Mouse (Mus musculus) gastrocnemius, adult 2 months (tissue): Measurements from ENCODE around the gene Dgke. TPM values are rescaled to one million over a fixed set of nuclear protein-coding genes. Genes with fewer than 3 reads are reported as not detected.
A peak's percentile ranks its signal among the peaks of the same experiment; 100 is the strongest.
"Not testable (repeated sequence)": the region's sequence is repeated elsewhere in the genome, so short reads cannot be mapped to it uniquely, and the experiment has no call there.

Experiments
- DNase-seq: peaks from one replicate; pipeline ENCODE4 v3.0.0; 2022
- H3K27ac ChIP-seq: fragments of 200-600 bp; 2 replicates; pipeline ENCODE4 v1.8.1; 2022; ENCODE audit warnings: mild to moderate bottlenecking
- H3K4me3 ChIP-seq: fragments of 200-600 bp; 2 replicates; pipeline ENCODE4 v1.8.1; 2022; ENCODE audit warnings: mild to moderate bottlenecking, moderate library complexity
- CTCF ChIP-seq: fragments of 200-600 bp; IDR thresholded peaks from 2 replicates; pipeline ENCODE4 v1.8.1; 2022; ENCODE audit warnings: antibody characterized with exemption, mild to moderate bottlenecking, moderate library complexity
- intact Hi-C: fragments of 180-260 bp; cut with DNase I; formaldehyde crosslinking; loops from one replicate; pipeline ENCODE4 v1.15.1; 2025
- long read RNA-seq, 2 experiments: library from polyadenylated mRNA; stranded (forward); transcript quantifications; one replicate each; pipeline ENCODE4 v2.0.0; 2021
- total RNA-seq, 2 experiments: library from RNA; stranded (reverse); gene quantifications; 2 replicates each; pipeline ENCODE4 v1.2.3; 2021

Gene Dgke
- 1 to 10 TPM; 3.4 to 3.7 TPM for total RNA-seq
- long read RNA-seq, experiment 1, full-length matches to known transcripts, result 2 of 3 reads
- long read RNA-seq, experiment 1, partial matches to known transcripts, result 0 of 3 reads
- long read RNA-seq, experiment 1, other reads (novel, unspliced or antisense), result 1 of 3 reads
- long read RNA-seq, experiment 2, full-length matches to known transcripts, result 3 of 3 reads
- long read RNA-seq, experiment 2, partial matches to known transcripts, result 0 of 3 reads
- long read RNA-seq, experiment 2, other reads (novel, unspliced or antisense), result 0 of 3 reads

DNA sequence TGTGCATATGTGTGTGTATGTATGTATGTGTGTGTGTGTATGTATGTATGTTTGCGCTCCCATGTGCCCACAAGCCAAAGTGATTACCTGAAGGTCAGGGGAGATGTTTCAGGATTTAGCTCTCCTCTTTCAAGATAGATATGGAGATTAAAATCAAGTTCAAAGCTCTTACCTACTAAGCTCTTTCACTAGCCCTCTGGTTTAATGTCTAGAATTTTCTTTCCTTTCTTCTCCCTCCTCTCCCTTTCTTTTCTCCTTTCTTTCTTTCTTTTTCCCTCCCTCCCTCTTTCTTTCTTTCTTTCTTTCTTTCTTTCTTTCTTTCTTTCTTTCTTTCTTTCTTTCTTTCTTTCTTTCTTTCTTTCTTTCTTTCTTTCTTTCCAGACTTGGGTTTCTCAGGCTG, at the start of gene Dgke:
Gene Dgke (minus strand): TSS at position 101 of the 400 bp plus-strand sequence.
- intact Hi-C loops, result no loop called here
- no peak within 1 kb of the TSS for H3K4me3 ChIP-seq
- H3K27ac ChIP-seq, result peak within 1 kb of the TSS; percentile 81
- no peak for DNase-seq
- TF ChIP-seq CTCF, result no peak

DNA sequence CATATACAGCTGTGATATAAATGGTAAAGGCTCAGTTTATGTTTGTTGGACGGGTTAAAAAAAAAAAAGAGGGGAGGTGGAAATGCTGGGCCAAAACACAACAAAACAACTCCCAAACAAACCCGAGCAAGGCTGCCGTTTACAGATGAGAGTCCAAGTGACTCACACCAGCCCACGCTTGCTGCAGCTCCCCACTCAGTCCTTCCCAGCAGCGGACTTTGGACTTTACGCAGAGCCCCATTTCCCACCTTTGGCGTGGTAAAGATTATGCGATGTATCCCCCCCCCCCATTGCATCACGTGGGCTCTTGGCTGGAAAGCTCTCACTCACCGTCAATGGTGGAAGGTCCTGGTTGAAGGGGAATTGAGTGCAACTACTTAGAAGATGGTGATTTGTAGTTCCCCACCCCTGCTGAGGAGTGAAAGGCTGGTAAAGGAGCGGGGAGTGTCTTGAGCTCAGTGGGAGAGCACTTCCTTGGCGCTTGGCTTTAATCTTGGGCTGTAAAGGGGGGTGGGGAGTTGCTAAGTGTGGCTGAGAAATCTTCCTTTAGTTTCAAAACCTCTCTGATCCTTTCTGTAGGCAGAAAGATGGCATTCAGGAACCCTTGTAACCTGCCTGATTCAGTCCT, 40.6 kb upstream of the Dgke start:
- intact Hi-C loops, result no loop called here
- TF ChIP-seq CTCF, result no peak
- Histone ChIP-seq H3K27ac (no peak overlapping the region), H3K4me3 (no peak overlapping the region)
- DNase-seq, result no peak

DNA sequence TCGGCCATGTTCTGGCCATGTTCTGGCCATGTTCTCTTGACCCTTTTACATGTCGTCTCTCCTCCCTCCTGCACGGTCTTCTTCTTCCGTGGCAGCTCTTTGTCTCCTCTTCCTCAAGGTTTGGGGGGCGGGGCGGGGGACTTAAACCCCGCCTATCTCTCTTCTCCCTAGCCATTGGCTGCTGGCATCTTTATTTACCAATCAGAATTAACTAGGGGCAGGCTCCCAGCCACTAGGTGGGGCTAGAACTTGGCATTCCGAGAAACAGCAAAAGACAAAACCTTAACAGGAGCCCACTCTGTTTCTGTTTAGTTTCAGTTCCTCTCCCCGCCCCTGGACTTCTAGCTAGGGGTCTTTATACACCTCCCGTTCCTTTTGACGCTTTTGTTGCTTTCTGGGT, 39.2 kb upstream of the Dgke start:
- intact Hi-C loops, result no loop called here
- no peak for TF ChIP-seq CTCF
- Histone ChIP-seq H3K27ac (no peak overlapping the region), H3K4me3 (no peak overlapping the region)
- DNase-seq, result no peak

DNA sequence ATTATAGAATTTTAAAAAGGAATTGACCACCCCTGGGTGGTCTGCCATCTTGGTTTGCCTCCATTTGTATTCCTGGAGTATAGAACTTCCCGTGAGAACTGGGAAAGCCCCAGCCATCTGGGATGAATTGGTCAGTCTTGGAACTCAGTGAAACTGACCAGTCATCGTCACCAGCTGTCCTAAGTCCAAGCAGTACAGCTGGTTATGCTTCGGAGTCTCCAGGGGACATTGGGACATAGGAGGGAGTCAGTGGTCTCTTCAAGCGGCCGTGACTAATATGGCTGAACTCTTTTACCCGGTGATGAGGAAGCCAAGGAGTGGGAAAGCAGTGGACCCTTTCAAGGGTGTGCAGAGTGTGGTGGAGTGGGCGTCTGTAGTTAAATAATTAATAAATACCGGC, 38.6 kb upstream of the Dgke start:
- no peak for TF ChIP-seq CTCF
- no peak overlapping the region for H3K27ac ChIP-seq
- intact Hi-C loops, result no loop called here
- DNase-seq, result peak; percentile 40
- no peak overlapping the region for H3K4me3 ChIP-seq

DNA sequence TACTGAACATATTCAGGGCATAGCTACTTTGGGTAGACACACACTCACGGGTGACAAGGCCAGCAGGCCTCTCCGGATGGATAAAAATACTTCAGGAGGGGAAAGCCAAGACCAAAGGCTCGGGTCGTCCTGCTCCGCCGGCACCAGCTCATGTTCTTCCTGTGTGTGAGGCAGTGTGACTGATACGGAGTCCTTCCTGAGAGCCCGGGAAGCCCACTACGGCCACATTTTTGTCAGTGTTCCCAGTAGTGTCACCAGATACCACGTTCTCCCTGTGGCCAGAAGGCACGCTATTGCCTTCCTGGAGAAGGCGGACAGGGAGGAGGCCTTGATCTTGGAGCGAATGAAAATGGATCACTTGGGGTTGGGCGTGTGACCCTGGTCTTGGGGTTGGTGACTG, 36.5 kb upstream of the Dgke start:
- peak; percentile 86 for DNase-seq
- no peak overlapping the region for H3K4me3 ChIP-seq
- TF ChIP-seq CTCF, result no peak
- peak overlapping the region; percentile 84 for H3K27ac ChIP-seq
- intact Hi-C loops, result no loop called here

DNA sequence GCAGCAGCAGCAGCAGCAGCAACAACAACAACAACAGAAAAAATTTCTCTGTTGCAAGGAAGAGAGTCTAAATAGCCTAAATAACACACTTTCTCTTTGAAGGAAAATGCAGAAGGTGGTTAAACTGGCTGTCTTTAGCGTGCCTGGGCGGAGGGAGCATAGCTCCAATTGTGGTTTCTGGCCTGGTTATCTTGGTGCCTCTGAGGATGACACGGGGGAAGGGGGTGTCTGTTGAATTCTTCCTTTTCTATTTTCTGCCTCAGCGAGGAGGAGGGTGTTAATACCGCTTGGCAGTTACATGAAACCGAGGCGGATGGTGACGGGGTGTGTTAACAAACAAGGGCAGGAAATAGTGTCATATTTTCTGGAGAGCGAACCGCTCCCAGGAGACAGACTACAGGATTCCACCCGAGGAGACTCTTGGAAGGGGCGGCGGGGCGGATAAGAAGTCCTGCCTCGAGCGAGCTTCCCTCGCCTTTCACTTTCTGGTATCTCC, 34.2 kb upstream of the Dgke start:
- intact Hi-C loops, result loop anchor here (2.0 kb wide), 2 partner anchors 64 to 202 kb away; partner anchors contain the start of gene Nog
- H3K4me3 ChIP-seq, result peak overlapping the region; percentile 70
- DNase-seq, result peak; percentile 76
- no peak for TF ChIP-seq CTCF
- H3K27ac ChIP-seq, result peak overlapping the region; percentile 84

DNA sequence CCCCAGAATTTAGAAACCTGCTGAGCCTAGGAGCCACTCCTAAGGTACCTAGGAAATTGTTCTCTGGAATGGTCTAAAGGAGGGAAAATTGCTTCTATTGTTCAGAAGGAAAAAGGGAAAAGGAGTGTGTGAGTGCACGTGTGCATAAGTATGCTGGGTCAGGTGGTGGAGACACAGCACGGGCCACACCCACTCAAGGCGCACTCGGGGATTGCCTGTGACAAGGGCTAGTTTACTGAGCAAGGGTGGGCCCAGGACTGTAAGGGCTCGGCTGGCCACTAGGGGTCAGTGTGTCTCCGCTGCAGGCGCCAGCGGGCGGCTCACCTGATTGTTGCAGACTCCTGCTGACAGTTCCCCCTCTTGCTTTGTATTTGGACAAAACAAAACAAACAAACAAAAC, 33.8 kb upstream of the Dgke start:
- no peak; the same call in 1 of the 2 replicates for TF ChIP-seq CTCF
- peak overlapping the region; percentile 70 for H3K4me3 ChIP-seq
- peak overlapping the region; percentile 84 for H3K27ac ChIP-seq
- intact Hi-C loops, result loop anchor here (2.0 kb wide), 2 partner anchors 64 to 202 kb away; partner anchors contain the start of gene Nog
- DNase-seq, result peak; percentile 91

DNA sequence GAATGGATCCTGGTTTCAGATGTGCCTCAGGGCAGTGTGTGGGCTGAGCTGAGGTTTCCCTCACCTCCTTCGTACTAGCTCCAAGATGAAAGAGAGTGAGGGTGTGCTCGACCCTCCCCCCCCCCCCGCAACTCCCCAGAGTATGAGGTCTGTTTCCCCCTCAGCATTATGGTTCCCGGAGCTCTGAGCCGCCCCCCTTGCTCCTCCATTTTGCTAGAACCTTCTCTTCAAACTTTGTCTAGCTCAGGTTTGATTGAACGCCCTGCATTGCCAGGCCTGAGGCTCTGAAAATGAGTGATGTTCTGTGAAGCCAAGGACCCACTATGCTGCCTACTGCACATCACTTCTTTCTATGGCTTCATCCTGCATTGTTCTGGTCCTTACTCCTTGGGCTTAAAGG, 32.3 kb upstream of the Dgke start:
- peak overlapping the region; percentile 79; the same call in 1 of the 2 replicates for H3K27ac ChIP-seq
- no peak for TF ChIP-seq CTCF
- intact Hi-C loops, result loop anchor here (2.0 to 10.0 kb wide), 2 partner anchors 88 to 626 kb away; no protein-coding TSS in a partner anchor
- no peak overlapping the region for H3K4me3 ChIP-seq
- no peak for DNase-seq

DNA sequence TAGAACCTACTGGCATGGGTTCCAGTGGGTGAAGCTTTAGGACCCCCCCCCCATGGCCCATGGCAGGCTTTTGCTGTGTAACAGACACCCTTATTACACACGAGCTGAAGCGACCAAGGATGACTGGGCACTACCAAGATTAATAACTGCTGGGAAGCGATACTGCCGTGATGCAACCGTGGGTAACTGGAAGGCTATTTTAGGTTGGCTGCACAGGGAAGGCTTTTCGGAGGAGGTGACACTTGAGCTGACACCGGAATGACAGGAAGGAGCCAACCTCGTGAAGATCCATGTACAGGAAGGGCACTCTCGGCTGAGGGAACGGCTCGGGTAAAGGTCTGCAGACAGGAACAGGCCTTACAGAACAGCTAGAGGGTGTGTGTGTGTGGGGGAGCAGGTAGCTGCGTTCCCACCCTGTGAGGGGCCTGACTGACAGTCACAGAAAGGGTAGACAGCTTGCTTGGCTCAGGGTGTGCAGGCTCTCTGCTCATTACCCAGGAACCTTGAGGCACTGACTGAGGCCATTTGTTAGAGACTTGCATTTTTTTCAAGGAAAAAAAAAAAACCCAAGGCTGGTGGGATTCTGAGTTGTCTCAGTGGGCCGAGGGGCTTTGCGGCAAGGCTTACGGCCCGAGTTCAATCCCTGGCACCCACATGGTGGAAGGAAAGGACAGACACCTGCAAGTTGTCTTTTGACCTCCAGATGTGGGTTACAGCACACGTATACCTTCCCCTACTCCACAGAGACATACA, 31.6 kb upstream of the Dgke start:
- TF ChIP-seq CTCF, result no peak
- intact Hi-C loops, result loop anchor here (2.0 to 10.0 kb wide), 2 partner anchors 89 to 627 kb away; no protein-coding TSS in a partner anchor

DNA sequence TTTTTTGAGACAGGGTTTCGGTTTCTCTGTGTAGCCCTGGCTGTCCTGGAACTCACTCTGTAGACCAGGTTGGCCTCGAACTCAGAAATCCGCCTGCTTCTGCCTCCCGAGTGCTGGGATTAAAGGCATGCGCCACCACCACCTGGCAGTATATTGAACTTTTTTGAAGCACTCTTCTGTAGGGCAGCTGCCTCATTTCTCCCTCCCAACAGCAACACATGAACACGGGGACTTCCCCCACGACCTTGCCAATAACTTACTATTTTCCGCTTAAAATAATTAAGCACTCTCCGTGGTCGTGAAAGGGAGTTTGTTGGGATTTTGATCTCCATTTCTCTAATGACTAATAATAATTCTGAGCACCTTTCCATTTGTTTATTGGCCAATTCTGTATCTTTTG, 30.6 kb upstream of the Dgke start:
- peak overlapping the region; percentile 73; the same call in 1 of the 2 replicates for H3K27ac ChIP-seq
- not testable (repeated sequence) for H3K4me3 ChIP-seq, DNase-seq
- intact Hi-C loops, result loop anchor here (10.0 kb wide), 1 partner anchor 628 kb away; no protein-coding TSS in a partner anchor

More for the DNA sequence above, 31.6 kb upstream of the Dgke start:
- peak; percentile 85 for DNase-seq
- Histone ChIP-seq H3K4me3 (no peak overlapping the region), H3K27ac (peak overlapping the region; percentile 79)

DNA sequence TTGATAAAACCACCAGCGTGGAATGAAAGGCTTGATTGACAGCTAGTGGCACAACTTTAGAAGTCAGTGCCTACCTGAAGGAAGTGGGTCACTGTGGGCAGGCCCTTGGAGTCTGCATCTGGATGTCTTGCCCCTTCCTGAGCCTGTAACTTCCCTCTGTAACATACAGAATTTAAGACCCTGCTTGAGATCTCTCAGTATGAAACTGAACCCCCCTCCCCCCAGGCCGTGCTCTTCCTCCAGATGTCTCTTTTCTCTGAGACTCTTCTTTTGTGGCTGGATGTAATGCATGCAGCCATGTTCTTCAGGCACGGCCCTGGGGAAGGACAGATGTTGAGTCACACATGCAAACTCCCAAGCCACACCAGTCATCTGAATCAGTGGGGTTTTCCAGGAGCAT, 28.7 kb upstream of the Dgke start:
- intact Hi-C loops, result loop anchor here (10.0 kb wide), 1 partner anchor 629 kb away; no protein-coding TSS in a partner anchor
- TF ChIP-seq CTCF, result no peak
- H3K4me3 ChIP-seq, result no peak overlapping the region

DNA sequence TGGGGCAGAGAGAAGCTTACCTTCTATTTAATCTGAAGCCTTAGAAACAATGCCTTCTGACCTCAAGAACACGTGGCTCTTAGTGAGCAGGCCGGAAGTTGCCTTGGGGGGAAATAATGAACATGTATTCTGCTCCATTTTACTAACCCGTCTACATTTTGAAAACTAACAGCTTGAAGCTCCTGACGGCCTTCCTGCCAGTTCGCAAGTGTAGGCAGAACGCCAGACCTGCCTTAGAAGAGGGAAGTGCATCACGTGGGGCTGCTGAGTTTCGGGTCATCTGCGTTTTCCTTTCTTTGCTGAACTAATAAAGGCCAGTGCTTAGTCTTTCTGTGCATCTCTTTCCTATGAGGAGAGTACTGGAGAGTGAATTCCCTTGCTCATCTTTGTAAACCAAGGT, 26.1 kb upstream of the Dgke start:
- Histone ChIP-seq H3K27ac (peak overlapping the region; percentile 20; the same call in 1 of the 2 replicates), H3K4me3 (no peak overlapping the region)
- DNase-seq, result peak; percentile 47
- intact Hi-C loops, result loop anchor here (10.0 kb wide), 1 partner anchor 632 kb away; no protein-coding TSS in a partner anchor
- TF ChIP-seq CTCF, result no peak

More for the DNA sequence above, 28.7 kb upstream of the Dgke start:
- DNase-seq, result no peak
- no peak overlapping the region for H3K27ac ChIP-seq

DNA sequence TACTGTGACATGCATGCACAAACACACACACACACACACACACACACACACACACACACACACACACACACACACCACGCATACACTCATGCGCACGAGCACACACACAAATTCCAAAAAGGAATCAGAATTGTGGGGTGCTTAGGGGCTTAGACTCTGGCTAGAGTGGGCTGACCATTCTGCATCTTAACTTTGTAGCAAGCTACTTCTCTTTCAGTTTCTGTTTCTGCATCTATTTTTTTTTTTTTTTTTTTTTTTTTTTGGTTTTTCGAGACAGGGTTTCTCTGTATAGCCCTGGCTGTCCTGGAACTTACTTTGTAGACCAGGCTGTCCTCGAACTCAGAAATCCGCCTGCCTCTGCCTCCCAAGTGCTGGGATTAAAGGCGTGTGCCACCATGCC, 23.7 kb upstream of the Dgke start:
- H3K27ac ChIP-seq, H3K4me3 ChIP-seq, DNase-seq: not testable (repeated sequence)
- intact Hi-C loops, result loop anchor here (10.0 kb wide), 1 partner anchor 634 kb away; no protein-coding TSS in a partner anchor
